ENCODE assay signal across 7 mouse cellular contexts in genomic region chr17:24723122-24723880, GRCm38 (mm10). TPM values are rescaled to one million over a fixed set of nuclear protein-coding genes. Genes with fewer than 3 reads are reported as not detected.
A peak's percentile ranks its signal among the peaks of the same experiment; 100 is the strongest.
DNase-seq lines count a peak whose midpoint lies in the region; ATAC-seq and TF ChIP-seq lines count a peak whose summit lies in the region.

No protein-coding gene starts in this region.

- peak overlapping the region; percentile 98 for H3K4me3 ChIP-seq in spleen, adult 2 months (ENCODE audit: extremely low read depth, insufficient read depth, insufficient read length)
- peak overlapping the region; percentile 81 for H3K4me3 ChIP-seq in embryonic fibroblast, embryonic 13.5 days (ENCODE audit: insufficient read depth, low read length)
- peak overlapping the region; percentile 83 for H3K4me3 ChIP-seq in limb, embryonic 13.5 days
- H3K4me3 ChIP-seq in stomach, embryonic 16.5 days (replicated peaks; ENCODE audit: low read length): peak overlapping the region; percentile 90

- TF ChIP-seq POLR2A in spleen, adult 2 months (IDR thresholded peaks at IDR 0.05; ENCODE audit: low read depth, low read length): no peak
- TF ChIP-seq POLR2A in embryonic fibroblast, embryonic 13.5 days (IDR thresholded peaks at IDR 0.05; ENCODE audit: low read depth, low read length): peak; percentile 60

- WGBS in spleen, adult 2 months: 3% methylated on average over 12 of the region's 12 CpGs
- 1% methylated on average over 12 of the region's 12 CpGs for WGBS in limb, embryonic 13.5 days
- WGBS in stomach, embryonic 16.5 days: under 1% methylated on average over 12 of the region's 12 CpGs

- H3K36me3 ChIP-seq in spleen, adult 2 months (ENCODE audit: control insufficient read depth, insufficient read depth, low read length): peaks cover 12% of the 10 kb centered on the region
- peaks cover 24% of the 10 kb centered on the region for H3K36me3 ChIP-seq in limb, embryonic 13.5 days
- H3K36me3 ChIP-seq in stomach, embryonic 16.5 days (ENCODE audit: control insufficient read depth, insufficient read depth, low read length): 0 out of 2 replicates have a peak, but pooled peaks cover 3% of the 10 kb centered on the region

- DNase-seq in spleen, adult 2 months (ENCODE audit: low read depth in 1 of 2, low spot score in 2 of 2): no peak
- no peak for DNase-seq in spleen, postnatal 10 days (ENCODE audit: low spot score in 2 of 2)
- no peak for DNase-seq in retina, embryonic 14.5 days (ENCODE audit: low spot score)
- no peak for DNase-seq in gastrocnemius, postnatal 25 days

- peaks cover 7% of the 10 kb centered on the region for H3K4me1 ChIP-seq in spleen, adult 2 months (ENCODE audit: control insufficient read depth, insufficient read depth, insufficient read length)
- no peaks in the 10 kb centered on the region for H3K4me1 ChIP-seq in embryonic fibroblast, embryonic 13.5 days (ENCODE audit: control insufficient read depth, insufficient read depth, low read length)
- H3K4me1 ChIP-seq in limb, embryonic 13.5 days: peaks cover 34% of the 10 kb centered on the region
- H3K4me1 ChIP-seq in stomach, embryonic 16.5 days (ENCODE audit: control insufficient read depth, insufficient read depth, low read length): peaks cover 19% of the 10 kb centered on the region

- ATAC-seq in limb, embryonic 13.5 days (ENCODE audit: low FRiP score, low read depth): no peak
- ATAC-seq in stomach, embryonic 16.5 days (ENCODE audit: insufficient read depth, low FRiP score): no peak

- peak overlapping the region; percentile 91 for H3K4me2 ChIP-seq in limb, embryonic 13.5 days (replicated peaks)
- H3K4me2 ChIP-seq in stomach, embryonic 16.5 days (ENCODE audit: low read depth, low read length): peak overlapping the region; percentile 72

- H3K9ac ChIP-seq in limb, embryonic 13.5 days: peak overlapping the region; percentile 78
- H3K9ac ChIP-seq in stomach, embryonic 16.5 days (ENCODE audit: low read length): peak overlapping the region; percentile 90

- H3K9me3 ChIP-seq in limb, embryonic 13.5 days: no peaks in the 10 kb centered on the region
- H3K9me3 ChIP-seq in stomach, embryonic 16.5 days (replicated peaks; ENCODE audit: control insufficient read depth, low read length): no peaks in the 10 kb centered on the region

- no peaks in the 10 kb centered on the region for H3K27me3 ChIP-seq in spleen, adult 2 months (ENCODE audit: control insufficient read depth, insufficient read depth, low read length)
- H3K27me3 ChIP-seq in limb, embryonic 13.5 days: no peaks in the 10 kb centered on the region
- H3K27me3 ChIP-seq in stomach, embryonic 16.5 days (ENCODE audit: control insufficient read depth, insufficient read depth, low read length): no peaks in the 10 kb centered on the region; the same call in 1 of the 2 replicates

- peak overlapping the region; percentile 89; the same call in 1 of the 2 replicates for H3K27ac ChIP-seq in spleen, adult 2 months (ENCODE audit: insufficient read depth, low read length)
- no peak overlapping the region for H3K27ac ChIP-seq in embryonic fibroblast, embryonic 13.5 days (ENCODE audit: insufficient read depth, low read length)
- peak overlapping the region; percentile 79; the same call in 1 of the 2 replicates for H3K27ac ChIP-seq in limb, embryonic 13.5 days
- H3K27ac ChIP-seq in stomach, embryonic 16.5 days (ENCODE audit: low read length): peak overlapping the region; percentile 86

- TF ChIP-seq CTCF in spleen, adult 2 months (IDR thresholded peaks at IDR 0.05; ENCODE audit: extremely low read depth, insufficient read depth, insufficient read length, insufficient replicate concordance): no peak
- no peak for TF ChIP-seq CTCF in embryonic fibroblast, embryonic 13.5 days (IDR thresholded peaks at IDR 0.05; ENCODE audit: borderline replicate concordance, insufficient read depth, low read length)

RNA-seq across cellular contexts. Expression of gene Ndufb10, which starts 1.0 kb away (rescaled TPM):
- 91.1 and 135 TPM in 2 replicates for polyA plus RNA-seq in spleen, adult 2 months (2012; rRNA removed)
- polyA plus RNA-seq in embryonic fibroblast, embryonic 13.5 days (2011; ENCODE audit: insufficient read length, low read depth, missing spikeins): 96.8 and 100 TPM in 2 replicates
- polyA plus RNA-seq in limb, embryonic 13.5 days (2015; fragmentation: Nextera tagmentation; extraction: Ambion mirVana): 206 and 215 TPM in 2 replicates
- polyA plus RNA-seq in stomach, embryonic 16.5 days (2015; fragmentation: Nextera tagmentation; extraction: Ambion mirVana): 225 and 246 TPM in 2 replicates
- 100 to 1,000 TPM; 493 to 532 TPM for total RNA-seq in gastrocnemius, postnatal 25 days (2021)

RNA-seq across cellular contexts. Expression of gene Rpl3l, which starts 4.3 kb away (rescaled TPM):
- polyA plus RNA-seq in spleen, adult 2 months (2012; rRNA removed): not detected in 2 replicates
- not detected in 2 replicates for polyA plus RNA-seq in embryonic fibroblast, embryonic 13.5 days (2011; ENCODE audit: insufficient read length, low read depth, missing spikeins)
- polyA plus RNA-seq in limb, embryonic 13.5 days (2015; fragmentation: Nextera tagmentation; extraction: Ambion mirVana): not detected in 2 replicates
- 0.25 and 0.57 TPM in 2 replicates for polyA plus RNA-seq in stomach, embryonic 16.5 days (2015; fragmentation: Nextera tagmentation; extraction: Ambion mirVana)
- 100 to 1,000 TPM; 723 to 775 TPM for total RNA-seq in gastrocnemius, postnatal 25 days (2021)

RNA-seq across cellular contexts. Expression of gene Rps2, which starts 5.4 kb away (rescaled TPM):
- polyA plus RNA-seq in spleen, adult 2 months (2012; rRNA removed): 2,560 and 3,342 TPM in 2 replicates
- polyA plus RNA-seq in embryonic fibroblast, embryonic 13.5 days (2011; ENCODE audit: insufficient read length, low read depth, missing spikeins): 1,298 and 1,393 TPM in 2 replicates
- polyA plus RNA-seq in limb, embryonic 13.5 days (2015; fragmentation: Nextera tagmentation; extraction: Ambion mirVana): 1,267 and 1,298 TPM in 2 replicates
- polyA plus RNA-seq in stomach, embryonic 16.5 days (2015; fragmentation: Nextera tagmentation; extraction: Ambion mirVana): 1,212 and 1,230 TPM in 2 replicates
- 100 to 1,000 TPM; 564 to 585 TPM for total RNA-seq in gastrocnemius, postnatal 25 days (2021)

RNA-seq across cellular contexts. Expression of gene Rnf151, which starts 5.4 kb away (rescaled TPM):
- polyA plus RNA-seq in spleen, adult 2 months (2012; rRNA removed): 0.41 and 0.86 TPM in 2 replicates
- 0.58 TPM in 1 of 2 replicates, not detected in the other for polyA plus RNA-seq in embryonic fibroblast, embryonic 13.5 days (2011; ENCODE audit: insufficient read length, low read depth, missing spikeins)
- not detected in 2 replicates for polyA plus RNA-seq in limb, embryonic 13.5 days (2015; fragmentation: Nextera tagmentation; extraction: Ambion mirVana)
- 0.14 TPM in 1 of 2 replicates, not detected in the other for polyA plus RNA-seq in stomach, embryonic 16.5 days (2015; fragmentation: Nextera tagmentation; extraction: Ambion mirVana)
- not detected for total RNA-seq in gastrocnemius, postnatal 25 days (2021)

RNA-seq across cellular contexts. Expression of gene Msrb1, which starts 13.1 kb away (rescaled TPM):
- polyA plus RNA-seq in spleen, adult 2 months (2012; rRNA removed): 56.7 and 66.9 TPM in 2 replicates
- polyA plus RNA-seq in embryonic fibroblast, embryonic 13.5 days (2011; ENCODE audit: insufficient read length, low read depth, missing spikeins): 80.8 and 110 TPM in 2 replicates
- polyA plus RNA-seq in limb, embryonic 13.5 days (2015; fragmentation: Nextera tagmentation; extraction: Ambion mirVana): 23.1 and 26.0 TPM in 2 replicates
- 40.3 and 45.5 TPM in 2 replicates for polyA plus RNA-seq in stomach, embryonic 16.5 days (2015; fragmentation: Nextera tagmentation; extraction: Ambion mirVana)
- 100 to 1,000 TPM; 164 to 180 TPM for total RNA-seq in gastrocnemius, postnatal 25 days (2021)
